Mouse (Mus musculus) forebrain, embryonic 15.5 days (tissue): ENCODE data around the gene Rps19. TPM values are rescaled to one million over a fixed set of nuclear protein-coding genes. Genes with fewer than 3 reads are reported as not detected.

Experiments used
- ATAC-seq: fragments of 200-750 bp; cut with Nextera tagmentation; replicated peaks from 2 replicates; pipeline ENCODE4 v1.8.0; 2017; ENCODE audit warnings: mild to moderate bottlenecking, moderate TSS enrichment, moderate library complexity
- H3K27ac ChIP-seq: fragments of 300-500 bp; sonication (generic); replicated peaks from 2 replicates; pipeline ENCODE4 v1.5.1; 2015; ENCODE audit warnings: mild to moderate bottlenecking, inconsistent platforms
- H3K27me3 ChIP-seq: fragments of 300-500 bp; sonication (generic); 2 replicates; pipeline ENCODE4 v1.6.1; 2015; ENCODE audit warnings: inconsistent platforms
- H3K36me3 ChIP-seq: fragments of 300-500 bp; sonication (generic); 2 replicates; pipeline ENCODE4 v1.6.1; 2015; ENCODE audit warnings: mild to moderate bottlenecking, inconsistent platforms
- H3K4me1 ChIP-seq: fragments of 300-500 bp; sonication (generic); 2 replicates; pipeline ENCODE4 v1.6.1; 2015; ENCODE audit warnings: inconsistent platforms
- H3K4me2 ChIP-seq: fragments of 300-500 bp; sonication (generic); replicated peaks from 2 replicates; pipeline ENCODE4 v1.6.1; 2015; ENCODE audit warnings: mild to moderate bottlenecking, inconsistent platforms
- H3K4me3 ChIP-seq: fragments of 300-500 bp; sonication (generic); 2 replicates; pipeline ENCODE4 v1.5.1; 2015; ENCODE audit warnings: mild to moderate bottlenecking, inconsistent platforms
- H3K9ac ChIP-seq: fragments of 300-500 bp; sonication (generic); replicated peaks from 2 replicates; pipeline ENCODE4 v1.6.1; 2015; ENCODE audit warnings: mild to moderate bottlenecking, inconsistent platforms
- H3K9me3 ChIP-seq: fragments of 300-500 bp; sonication (generic); 2 replicates; pipeline ENCODE4 v1.6.1; 2016; ENCODE audit warnings: inconsistent platforms
- WGBS: fragments of 180-500 bp; shearing (Covaris S2); methylation state at CpG from one replicate; pipeline ENCODE4 v1.1.7; 2015; ENCODE audit warnings: mixed read lengths; 5-methylcytosine and 5-hydroxymethylcytosine counted together
- polyA plus RNA-seq: library from polyadenylated mRNA; unstranded; fragments of >200 nt; fragmentation: Nextera tagmentation; extraction: Ambion mirVana; gene quantifications from 2 replicates; pipeline ENCODE4 v1.2.1, GENCODE M21; 2015

Rps19 gene
- polyA plus RNA-seq, 1 experiment from 2014 or later = 1,460 TPM

DNA sequence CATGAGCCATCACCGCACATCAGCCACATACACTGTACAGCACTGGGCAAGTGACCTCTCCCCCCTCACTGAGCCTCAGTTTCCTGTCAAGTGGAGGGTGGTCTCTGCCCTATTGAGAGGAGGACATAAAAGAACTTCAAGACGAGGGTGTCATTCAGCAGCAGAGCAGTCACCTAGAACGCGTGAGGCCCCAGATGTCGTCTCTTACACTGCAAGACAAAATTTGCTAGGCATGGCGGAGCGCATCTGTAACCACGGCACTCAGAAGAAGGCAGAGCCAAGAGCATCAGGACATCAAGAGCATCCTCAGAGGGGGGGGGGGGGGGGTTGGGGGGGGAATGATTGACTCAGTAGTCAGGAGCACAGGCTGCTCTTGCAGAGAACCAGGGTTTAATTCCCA, 12.1 kb downstream of the Rps19 start:
- no peak overlapping the region for H3K4me3 ChIP-seq
- 74% methylated on average over 8 of the region's 8 CpGs for WGBS
- no peak overlapping the region for H3K27ac ChIP-seq
- H3K9ac ChIP-seq = no peak overlapping the region
- H3K4me1 ChIP-seq = no peaks in the 10 kb centered on the region
- peaks cover 1% of the 10 kb centered on the region; the same call in 1 of the 2 replicates for H3K36me3 ChIP-seq
- ATAC-seq = no peak
- H3K27me3 ChIP-seq = no peaks in the 10 kb centered on the region
- H3K9me3 ChIP-seq = no peaks in the 10 kb centered on the region
- no peak overlapping the region for H3K4me2 ChIP-seq

DNA sequence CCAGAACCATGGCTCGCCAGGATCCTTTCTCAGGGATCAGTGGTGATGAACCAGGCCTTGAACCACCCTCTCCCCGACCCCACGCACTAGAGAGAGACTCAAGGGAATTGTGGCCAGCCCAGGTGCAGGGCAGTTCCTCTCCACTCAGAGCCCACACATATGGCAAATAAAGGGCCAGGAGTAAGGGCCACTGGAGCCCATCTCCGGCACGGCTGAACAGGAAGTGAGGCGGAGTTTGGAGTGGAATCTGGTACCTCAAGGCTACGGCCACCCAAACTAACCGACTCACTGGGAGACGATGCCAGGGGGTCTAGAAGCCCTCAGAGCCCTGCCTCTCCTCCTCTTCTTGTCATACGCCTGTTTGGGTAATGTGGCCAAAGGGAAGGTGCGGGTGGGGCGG, 13.1 kb downstream of the Rps19 start, which contains the start of gene Cd79a:
Gene Cd79a, plus strand, starts transcription at position 158 of the 400 bp plus-strand sequence.
- H3K4me2 ChIP-seq = no peak within 1 kb of the TSS
- H3K9ac ChIP-seq = no peak within 1 kb of the TSS
- H3K27me3 ChIP-seq = no peaks in the 10 kb centered on the region
- H3K4me3 ChIP-seq = no peak within 1 kb of the TSS
- H3K36me3 ChIP-seq = no peaks in the 10 kb centered on the region
- H3K9me3 ChIP-seq = no peaks in the 10 kb centered on the region
- H3K27ac ChIP-seq = no peak within 1 kb of the TSS
- WGBS = 83% methylated on average over 12 of the region's 12 CpGs
- no peaks in the 10 kb centered on the region for H3K4me1 ChIP-seq
- ATAC-seq = no peak

DNA sequence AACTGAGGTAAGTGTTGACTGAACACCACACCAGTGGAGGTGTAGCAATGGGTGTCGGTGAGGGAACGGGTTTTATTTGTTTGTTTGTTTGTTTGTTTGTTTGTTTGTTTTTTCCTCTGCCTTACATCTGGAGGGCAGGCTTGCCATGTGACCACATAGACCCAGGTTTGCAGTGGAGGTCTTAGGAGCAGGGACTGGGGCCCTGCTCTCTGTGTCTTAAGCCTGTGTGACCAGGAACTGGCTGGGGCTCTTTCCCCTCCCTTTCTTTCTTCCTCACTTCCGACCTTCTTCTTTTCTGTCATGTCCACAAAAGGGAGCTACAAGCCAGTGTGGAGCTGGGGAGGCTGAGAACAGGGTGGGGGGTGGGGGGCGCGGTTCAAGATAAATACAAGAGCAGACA, 13.8 kb downstream of the Rps19 start:
- Histone ChIP-seq H3K4me1 (0 out of 2 replicates have a peak, but pooled peaks cover 3% of the 10 kb centered on the region), H3K9me3 (no peaks in the 10 kb centered on the region), H3K4me2 (no peak overlapping the region), H3K27me3 (no peaks in the 10 kb centered on the region), H3K9ac (no peak overlapping the region), H3K27ac (no peak overlapping the region), H3K36me3 (no peaks in the 10 kb centered on the region), H3K4me3 (no peak overlapping the region)
- ATAC-seq = no peak
- WGBS = 84% methylated on average over 5 of the region's 5 CpGs

DNA sequence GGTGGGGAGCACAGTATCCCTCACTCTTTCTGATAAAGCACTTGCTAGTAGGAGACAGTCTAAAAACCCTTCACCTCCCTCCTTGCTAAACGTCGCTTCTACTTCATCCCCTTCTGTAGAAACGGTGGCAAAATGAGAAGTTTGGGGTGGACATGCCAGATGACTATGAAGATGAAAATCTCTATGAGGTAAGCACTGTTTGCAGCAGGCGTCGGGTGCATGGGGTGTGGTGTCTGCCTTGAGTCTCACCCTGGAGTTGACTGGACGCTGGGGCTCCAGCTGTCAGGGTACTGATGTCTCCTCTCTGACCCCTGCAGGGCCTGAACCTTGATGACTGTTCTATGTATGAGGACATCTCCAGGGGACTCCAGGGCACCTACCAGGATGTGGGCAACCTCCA, 16.9 kb downstream of the Rps19 start:
- Histone ChIP-seq H3K27ac (no peak overlapping the region), H3K36me3 (no peaks in the 10 kb centered on the region), H3K4me2 (no peak overlapping the region), H3K9ac (no peak overlapping the region), H3K4me1 (peaks cover 28% of the 10 kb centered on the region), H3K9me3 (no peaks in the 10 kb centered on the region), H3K27me3 (no peaks in the 10 kb centered on the region), H3K4me3 (no peak overlapping the region)
- WGBS = 80% methylated on average over 6 of the region's 6 CpGs
- no peak for ATAC-seq

DNA sequence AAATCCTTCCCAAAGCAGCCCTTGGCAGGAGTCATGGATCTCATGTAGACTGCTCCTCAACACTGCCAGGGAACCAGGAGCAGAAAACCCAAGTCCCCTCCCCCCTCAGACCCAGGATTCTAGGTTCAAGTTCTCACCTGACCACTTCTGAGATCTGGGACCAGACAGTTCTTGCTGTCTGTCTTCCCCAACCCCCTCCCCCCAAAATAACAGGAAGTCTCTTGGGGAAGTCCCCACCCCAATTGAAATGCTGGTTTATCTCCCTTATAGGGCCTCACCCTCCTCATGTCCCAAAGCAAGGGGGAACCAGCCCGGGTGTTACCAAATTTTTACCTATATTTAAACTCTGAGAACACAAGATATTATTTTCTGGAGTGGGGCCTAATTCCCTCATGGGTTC, 17.7 kb downstream of the Rps19 start:
- Histone ChIP-seq H3K4me3 (no peak overlapping the region), H3K9ac (no peak overlapping the region), H3K4me2 (no peak overlapping the region), H3K4me1 (peaks cover 28% of the 10 kb centered on the region), H3K36me3 (no peaks in the 10 kb centered on the region), H3K9me3 (no peaks in the 10 kb centered on the region), H3K27ac (peak overlapping the region; percentile 60), H3K27me3 (no peaks in the 10 kb centered on the region)
- ATAC-seq = no peak
- 81% methylated on average over 1 of the region's 1 CpGs for WGBS

DNA sequence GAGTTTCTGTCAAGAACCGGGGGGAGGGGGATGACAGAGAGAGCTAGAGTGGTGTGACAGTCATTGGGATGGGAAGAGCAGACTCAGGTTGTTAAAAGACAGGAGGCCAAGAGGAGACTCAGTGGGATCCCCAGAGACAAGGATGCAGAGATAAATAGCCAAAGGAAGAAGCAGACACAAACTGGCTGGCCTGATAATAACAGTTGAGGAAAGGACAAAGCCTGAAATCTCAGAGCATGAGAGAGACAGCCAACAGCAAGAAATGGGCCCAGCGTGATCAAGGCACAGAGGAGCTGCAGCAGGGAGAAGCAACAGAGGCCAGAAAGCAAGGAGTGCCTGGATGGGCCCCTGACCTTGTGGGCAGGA, 18.1 kb downstream of the Rps19 start:
- H3K27me3 ChIP-seq = no peaks in the 10 kb centered on the region
- H3K9ac ChIP-seq = peak overlapping the region; percentile 74
- no peak for ATAC-seq
- H3K36me3 ChIP-seq = no peaks in the 10 kb centered on the region
- 58% methylated on average over 2 of the region's 2 CpGs for WGBS
- peaks cover 28% of the 10 kb centered on the region for H3K4me1 ChIP-seq
- peak overlapping the region; percentile 68 for H3K4me3 ChIP-seq
- no peaks in the 10 kb centered on the region for H3K9me3 ChIP-seq
- peak overlapping the region; percentile 60 for H3K27ac ChIP-seq
- H3K4me2 ChIP-seq = peak overlapping the region; percentile 74

DNA sequence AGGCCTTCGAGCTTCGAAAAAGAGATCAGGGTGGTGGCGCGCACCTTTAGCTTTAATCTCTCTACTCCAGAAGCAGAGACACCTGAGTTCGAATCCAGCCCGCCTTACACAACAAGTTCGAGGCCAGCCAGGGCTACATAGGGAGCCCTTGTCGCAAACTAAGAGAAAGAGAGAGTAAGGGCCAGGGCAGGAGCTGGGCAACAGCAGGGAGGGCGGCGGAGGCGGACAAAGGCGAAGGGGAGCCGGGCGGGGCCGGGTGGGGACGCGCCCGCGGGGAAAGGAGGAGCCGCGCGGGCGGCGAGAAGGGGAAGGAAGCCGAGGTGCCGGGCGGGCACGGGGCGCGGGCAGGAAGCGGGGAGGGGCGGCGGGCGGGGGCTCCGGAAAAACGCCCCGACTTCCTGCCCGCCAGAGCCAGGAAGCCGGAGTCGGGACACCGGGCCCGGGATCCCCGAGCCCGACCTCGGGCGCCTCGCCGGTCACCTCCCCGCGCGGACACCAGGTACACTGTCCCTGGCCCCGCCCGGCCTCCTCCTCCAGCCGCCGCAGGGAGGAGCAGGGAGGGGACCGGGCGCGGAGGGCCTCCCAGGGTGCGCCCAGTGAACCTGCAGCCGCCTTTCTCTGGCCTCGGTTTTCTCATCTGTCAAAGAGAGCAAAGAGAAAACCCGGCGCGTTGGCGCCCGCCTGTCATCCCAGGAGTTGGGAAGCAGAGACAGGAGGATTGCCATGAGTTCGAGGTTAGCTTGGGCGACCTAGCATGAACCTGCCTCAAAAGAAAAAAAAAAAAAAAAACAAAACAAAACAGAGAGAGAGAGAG, 18.7 kb downstream of the Rps19 start, which contains the start of gene Arhgef1:
Gene Arhgef1, plus strand, starts transcription at position 283 of the 814 bp plus-strand sequence.
- no peak for ATAC-seq
- H3K4me3 ChIP-seq = peak within 1 kb of the TSS; percentile 68
- H3K27me3 ChIP-seq = no peaks in the 10 kb centered on the region
- H3K4me1 ChIP-seq = peaks cover 28% of the 10 kb centered on the region
- H3K36me3 ChIP-seq = no peaks in the 10 kb centered on the region; the same call in 1 of the 2 replicates
- H3K4me2 ChIP-seq = peak within 1 kb of the TSS; percentile 74
- H3K9me3 ChIP-seq = no peaks in the 10 kb centered on the region
- H3K9ac ChIP-seq = peak within 1 kb of the TSS; percentile 74
- WGBS = 8% methylated on average over 44 of the region's 68 CpGs
- peak within 1 kb of the TSS; percentile 60 for H3K27ac ChIP-seq

DNA sequence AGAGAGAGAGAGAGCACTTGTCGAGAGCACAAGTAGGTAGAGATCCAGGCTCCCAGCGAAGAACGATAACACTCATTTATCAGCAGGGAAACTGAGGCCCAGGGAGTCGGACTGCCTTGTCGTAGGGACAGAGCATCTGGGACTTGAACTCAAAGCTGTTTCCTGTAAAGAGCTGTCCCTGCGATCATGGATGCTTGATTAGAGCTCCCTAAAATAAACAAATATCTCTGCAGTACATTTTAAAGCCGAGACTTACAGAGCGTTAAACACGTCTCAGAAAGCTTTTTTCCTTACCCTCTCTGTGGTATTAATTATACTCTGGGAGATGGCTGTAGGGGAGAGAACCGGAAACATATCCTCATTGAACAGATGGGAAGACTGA, 19.3 kb downstream of the Rps19 start:
- peak overlapping the region; percentile 31 for H3K27ac ChIP-seq

DNA sequence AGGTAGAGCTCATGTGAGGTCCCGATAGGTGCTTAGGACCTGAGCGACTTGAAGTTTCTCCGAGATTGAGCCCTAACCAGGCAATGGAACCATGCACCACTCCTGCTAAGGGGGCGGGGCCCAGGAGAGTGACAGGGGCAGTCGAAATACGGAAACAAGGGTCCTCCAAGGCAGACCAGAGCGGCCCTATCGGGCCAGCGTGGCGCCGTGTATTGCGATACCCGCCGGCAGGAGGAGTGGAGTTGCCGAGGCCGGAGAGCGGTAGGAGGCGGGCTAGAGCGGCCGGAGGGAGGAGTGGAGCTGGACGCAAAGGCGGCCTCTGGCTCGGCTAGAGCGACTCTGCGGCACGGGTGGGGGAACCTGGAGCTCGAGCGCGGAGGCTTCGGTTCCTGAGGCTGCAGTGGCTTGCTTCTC, 19.9 kb downstream of the Rps19 start:
- H3K36me3 ChIP-seq = peaks cover 10% of the 10 kb centered on the region
- H3K4me1 ChIP-seq = peaks cover 28% of the 10 kb centered on the region
- peak overlapping the region; percentile 74 for H3K4me2 ChIP-seq
- H3K9me3 ChIP-seq = no peaks in the 10 kb centered on the region
- H3K4me3 ChIP-seq = peak overlapping the region; percentile 68
- peak overlapping the region; percentile 68 for H3K9ac ChIP-seq
- WGBS = 0% methylated on average over 30 of the region's 30 CpGs
- no peaks in the 10 kb centered on the region for H3K27me3 ChIP-seq
- peak overlapping the region; percentile 70 for H3K27ac ChIP-seq
- peak; percentile 99 for ATAC-seq

More for the DNA sequence above, 19.3 kb downstream of the Rps19 start:
- no peaks in the 10 kb centered on the region for H3K9me3 ChIP-seq
- H3K4me1 ChIP-seq = peaks cover 28% of the 10 kb centered on the region
- H3K4me2 ChIP-seq = peak overlapping the region; percentile 74
- 47% methylated on average over 10 of the region's 10 CpGs for WGBS
- no peak for ATAC-seq
- H3K36me3 ChIP-seq = peaks cover 3% of the 10 kb centered on the region
- no peaks in the 10 kb centered on the region for H3K27me3 ChIP-seq
- H3K4me3 ChIP-seq = peak overlapping the region; percentile 68
- H3K9ac ChIP-seq = peak overlapping the region; percentile 74

DNA sequence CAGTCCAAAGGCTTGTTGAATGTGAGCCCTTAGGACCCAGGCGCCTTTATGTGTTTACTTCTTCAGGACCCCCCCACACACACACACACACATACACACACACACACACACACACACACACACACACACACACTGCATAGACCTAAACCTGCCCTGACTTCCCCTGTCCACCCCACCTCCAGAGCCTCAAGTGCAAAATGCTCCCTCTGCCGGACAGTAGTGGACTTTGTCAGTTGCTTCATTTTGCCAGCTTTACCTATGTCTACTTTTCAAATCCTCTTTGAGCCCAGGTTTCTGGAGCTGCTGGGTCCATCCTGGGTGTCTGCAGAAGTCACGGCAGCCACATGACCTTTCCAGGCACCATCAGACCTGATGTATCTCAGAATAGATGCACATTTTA, 20.8 kb downstream of the Rps19 start:
- Histone ChIP-seq H3K4me1 (peaks cover 28% of the 10 kb centered on the region), H3K9me3 (no peaks in the 10 kb centered on the region), H3K27ac (no peak overlapping the region), H3K27me3 (no peaks in the 10 kb centered on the region), H3K36me3 (peaks cover 15% of the 10 kb centered on the region), H3K4me2 (peak overlapping the region; percentile 74), H3K4me3 (peak overlapping the region; percentile 68), H3K9ac (peak overlapping the region; percentile 35; the same call in 1 of the 2 replicates)
- WGBS = 22% methylated on average over 3 of the region's 3 CpGs
- ATAC-seq = no peak

DNA sequence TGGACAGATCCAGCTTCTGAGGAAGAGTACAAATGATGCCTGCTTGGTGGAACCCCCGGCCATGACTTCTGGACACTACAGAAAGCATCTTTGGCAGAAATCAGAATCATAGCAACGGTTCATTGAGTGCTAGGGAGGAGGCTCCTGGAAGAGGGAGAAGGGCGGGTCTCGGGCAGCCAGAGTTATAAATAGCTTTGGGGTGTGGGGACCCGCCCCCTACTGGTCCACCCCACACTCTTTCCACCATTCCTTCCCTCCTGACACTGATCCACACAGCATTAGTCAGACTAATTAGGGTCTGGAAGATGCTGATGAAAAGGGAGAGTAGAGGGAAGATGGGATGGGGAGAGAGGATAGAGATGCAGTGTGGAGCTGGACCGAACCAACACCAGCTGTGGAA, 22.4 kb downstream of the Rps19 start:
- Histone ChIP-seq H3K4me1 (peaks cover 28% of the 10 kb centered on the region), H3K27ac (no peak overlapping the region)
- 47% methylated on average over 6 of the region's 6 CpGs for WGBS

DNA sequence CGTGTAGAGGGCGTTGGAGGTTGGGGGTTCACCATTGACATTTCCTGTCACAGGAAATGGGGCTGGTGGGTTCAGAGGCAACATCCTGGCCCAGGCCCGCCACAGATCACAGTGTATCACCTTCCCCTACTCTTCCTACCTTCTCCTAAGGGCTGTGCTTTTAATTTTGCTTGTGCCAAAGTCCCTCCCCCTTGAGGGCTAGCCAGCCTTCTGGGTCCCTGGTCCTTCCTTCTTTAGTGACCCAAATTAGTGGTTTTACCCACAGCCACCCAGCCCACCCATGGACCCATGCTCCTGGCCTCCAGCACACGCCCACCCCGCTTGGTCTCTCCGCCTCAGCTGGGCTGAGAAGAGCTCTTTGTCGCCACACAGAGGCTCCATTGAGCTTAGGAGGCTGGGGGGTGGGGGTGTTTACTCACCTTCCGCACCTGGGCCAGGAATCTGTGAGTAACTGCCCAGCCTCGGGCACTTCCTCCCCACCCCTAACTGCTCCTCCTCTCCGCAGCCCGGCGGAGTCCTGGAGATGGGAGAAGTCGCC, 23.1 kb downstream of the Rps19 start:
- H3K27me3 ChIP-seq = no peaks in the 10 kb centered on the region
- H3K4me3 ChIP-seq = no peak overlapping the region
- H3K9me3 ChIP-seq = no peaks in the 10 kb centered on the region
- peaks cover 17% of the 10 kb centered on the region for H3K36me3 ChIP-seq
- no peak overlapping the region for H3K9ac ChIP-seq
- H3K27ac ChIP-seq = no peak overlapping the region
- H3K4me2 ChIP-seq = no peak overlapping the region
- no peak for ATAC-seq
- 35% methylated on average over 13 of the region's 13 CpGs for WGBS
- H3K4me1 ChIP-seq = peaks cover 28% of the 10 kb centered on the region

More for the DNA sequence above, 22.4 kb downstream of the Rps19 start:
- no peak overlapping the region for H3K4me3 ChIP-seq
- ATAC-seq = no peak
- H3K9ac ChIP-seq = no peak overlapping the region
- H3K27me3 ChIP-seq = no peaks in the 10 kb centered on the region
- peaks cover 15% of the 10 kb centered on the region for H3K36me3 ChIP-seq
- no peaks in the 10 kb centered on the region for H3K9me3 ChIP-seq
- no peak overlapping the region for H3K4me2 ChIP-seq
